Mouse (Mus musculus) cortical plate, adult 2 months (tissue): ENCODE measurements around the gene Rab40b. TPM values are rescaled to one million over a fixed set of nuclear protein-coding genes. Genes with fewer than 3 reads are reported as not detected.
"Not testable (repeated sequence)": the region's sequence is repeated elsewhere in the genome, so short reads cannot be mapped to it uniquely, and the experiment has no call there.

Source experiments
- H3K27ac ChIP-seq: fragments of 200-500 bp; 2 replicates; pipeline ENCODE4 v1.5.1; 2012; ENCODE audit warnings: low read length, control low read depth, inconsistent platforms; ENCODE audit not compliant: insufficient read depth
- H3K4me1 ChIP-seq: fragments of 200-500 bp; 2 replicates; pipeline ENCODE4 v1.6.1; 2011; ENCODE audit warnings: low read length; ENCODE audit not compliant: control insufficient read depth, insufficient read depth
- H3K4me3 ChIP-seq: fragments of 200-500 bp; 2 replicates; pipeline ENCODE4 v1.5.1; 2011; ENCODE audit warnings: mild to moderate bottlenecking, low read length, control low read depth; ENCODE audit not compliant: insufficient read depth
- CTCF ChIP-seq: fragments of 200-500 bp; IDR thresholded peaks from 2 replicates; pipeline ENCODE4 v1.5.1; 2011; ENCODE audit warnings: mild to moderate bottlenecking, control low read depth, low read length; ENCODE audit not compliant: insufficient read depth; ENCODE audit errors: extremely low read depth
- POLR2A ChIP-seq: fragments of 200-500 bp; IDR thresholded peaks from 2 replicates; pipeline ENCODE4 v1.6.1; 2011; ENCODE audit warnings: mild to moderate bottlenecking, low read length, control low read depth; ENCODE audit not compliant: insufficient read depth; ENCODE audit errors: extremely low read depth
- polyA plus RNA-seq: library from polyadenylated mRNA; depleted of rRNA; stranded (reverse); fragments of >200 nt; gene quantifications from 2 replicates; pipeline ENCODE4 v1.2.3, GENCODE M21; 2012

Gene Rab40b
- polyA plus RNA-seq, 1 experiment = 31.1 TPM

- H3K4me1 ChIP-seq = peaks cover 2% of the 10 kb centered on the region; the same call in 1 of the 2 replicates
- H3K27ac ChIP-seq = no peak overlapping the region
- TF ChIP-seq CTCF (0 out of 2 replicates have a peak, but pooled peaks have one; percentile 19), POLR2A (no peak)
- no peak overlapping the region for H3K4me3 ChIP-seq
These were observed 18.4 kb downstream of the Rab40b start for GRCm38 (mm10) chr11:121369622-121370021.

GRCm38 (mm10) chr11:121368731-121369130 lies 19.3 kb downstream of the Rab40b start:
- TF ChIP-seq POLR2A (no peak), CTCF (no peak)
- Histone ChIP-seq H3K4me1 (peaks cover 2% of the 10 kb centered on the region; the same call in 1 of the 2 replicates), H3K4me3 (no peak overlapping the region)

GRCm38 (mm10) chr11:121367170-121367707 lies 20.8 kb downstream of the Rab40b start:
- TF ChIP-seq POLR2A (no peak), CTCF (no peak)
- Histone ChIP-seq H3K27ac (no peak overlapping the region), H3K4me3 (no peak overlapping the region), H3K4me1 (no peaks in the 10 kb centered on the region)

More at GRCm38 (mm10) chr11:121368731-121369130, 19.3 kb downstream of the Rab40b start:
- no peak overlapping the region for H3K27ac ChIP-seq

- no peak overlapping the region for H3K4me3 ChIP-seq
- no peaks in the 10 kb centered on the region for H3K4me1 ChIP-seq
- TF ChIP-seq CTCF = peak; percentile 57
- TF ChIP-seq POLR2A = no peak
- H3K27ac ChIP-seq = no peak overlapping the region
These were observed 25.8 kb downstream of the Rab40b start for GRCm38 (mm10) chr11:121362212-121362611.

GRCm38 (mm10) chr11:121354091-121354707 lies 33.9 kb downstream of the Rab40b start, which contains the start of gene Wdr45b:
TSS of gene Wdr45b (minus strand) at chr11:121354445.
- TF ChIP-seq POLR2A (peak; percentile 84), CTCF (no peak)
- Histone ChIP-seq H3K4me3 (peak within 1 kb of the TSS; percentile 59), H3K4me1 (peaks cover 5% of the 10 kb centered on the region; the same call in 1 of the 2 replicates), H3K27ac (peak within 1 kb of the TSS; percentile 77)

- peak overlapping the region; percentile 77; the same call in 1 of the 2 replicates for H3K27ac ChIP-seq
These were observed 34.5 kb downstream of the Rab40b start for GRCm38 (mm10) chr11:121353326-121354090.

GRCm38 (mm10) chr11:121348727-121349126 lies 39.3 kb downstream of the Rab40b start:
- H3K4me1 ChIP-seq, H3K4me3 ChIP-seq, H3K27ac ChIP-seq: not testable (repeated sequence)

More at GRCm38 (mm10) chr11:121353326-121354090, 34.5 kb downstream of the Rab40b start:
- Histone ChIP-seq H3K4me1 (peaks cover 5% of the 10 kb centered on the region; the same call in 1 of the 2 replicates), H3K4me3 (peak overlapping the region; percentile 59)
- no peak for TF ChIP-seq CTCF
- no peak for TF ChIP-seq POLR2A

GRCm38 (mm10) chr11:121348166-121348565 lies 39.9 kb downstream of the Rab40b start:
- no peak overlapping the region for H3K27ac ChIP-seq
- TF ChIP-seq CTCF = no peak
- peaks cover 5% of the 10 kb centered on the region for H3K4me1 ChIP-seq
- no peak overlapping the region for H3K4me3 ChIP-seq

- no peak overlapping the region for H3K27ac ChIP-seq
- TF ChIP-seq POLR2A (no peak), CTCF (no peak)
- H3K4me3 ChIP-seq = no peak overlapping the region
- H3K4me1 ChIP-seq = peaks cover 1% of the 10 kb centered on the region
These were observed 41.0 kb downstream of the Rab40b start for GRCm38 (mm10) chr11:121347036-121347435.

GRCm38 (mm10) chr11:121342423-121342822 lies 45.6 kb downstream of the Rab40b start:
- H3K4me3 ChIP-seq, H3K27ac ChIP-seq, H3K4me1 ChIP-seq: not testable (repeated sequence)
